Mouse (Mus musculus) ES-E14 (cell line): ENCODE measurements at regions not wholly inside any gene's neighbourhood (a gene's known extent, or its start where the extent isn't known, plus 50 kb on each side); places are given as distances from the start of the nearest gene placed in this dataset.

Source experiments
- CHD2 ChIP-seq: IDR thresholded peaks from 2 replicates; pipeline ENCODE4 v1.6.1; 2014; ENCODE audit warnings: mild to moderate bottlenecking, low read depth, low read length, inconsistent platforms
- HCFC1 ChIP-seq: IDR thresholded peaks from 2 replicates; pipeline ENCODE4 v1.6.1; 2012; ENCODE audit warnings: low read length, inconsistent platforms, borderline replicate concordance; ENCODE audit not compliant: insufficient read depth
- ZC3H11A ChIP-seq: IDR thresholded peaks from 2 replicates; pipeline ENCODE4 v1.6.1; 2012; ENCODE audit warnings: low read depth, mild to moderate bottlenecking, inconsistent platforms, low read length, borderline replicate concordance
- ZNF384 ChIP-seq: IDR thresholded peaks from 2 replicates; pipeline ENCODE4 v1.6.1; 2012; ENCODE audit warnings: low read depth, low read length, inconsistent platforms

DNA sequence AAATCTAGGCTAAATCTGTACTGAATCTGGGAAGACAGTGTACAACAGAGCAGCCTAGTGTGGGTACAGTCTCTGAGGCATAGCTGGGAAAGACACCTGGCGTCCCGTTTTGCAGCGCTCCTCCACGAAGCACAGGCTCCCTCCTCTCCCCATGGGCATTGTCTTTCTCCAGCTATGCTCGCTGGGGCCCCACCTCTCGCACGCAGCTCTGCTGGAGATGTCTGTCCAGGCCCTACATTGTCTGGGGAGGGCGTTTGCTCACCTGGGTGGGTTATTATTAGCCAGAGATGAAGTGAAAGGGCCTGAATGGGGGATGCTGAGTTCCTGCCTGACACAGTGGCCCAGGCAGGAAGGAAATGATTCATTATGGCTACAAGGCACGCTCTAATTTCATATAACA is 118.1 kb upstream of the Zfp507 start:
- TF ChIP-seq CHD2, result no peak
- TF ChIP-seq ZC3H11A, result no peak
- no peak for TF ChIP-seq ZNF384
- no peak for TF ChIP-seq HCFC1
